Mouse (Mus musculus): ENCODE measurements around the gene Hoxd8. TPM values are rescaled to one million over a fixed set of nuclear protein-coding genes. Genes with fewer than 3 reads are reported as not detected.

Hoxd8 gene
- total RNA-seq (2021): 10 to 100 TPM; 30.0 to 38.2 TPM
- long read RNA-seq, experiment 1, transcript Hoxd8-201 (2 exons, 2,634 nt): major isoform, 22 of 36 reads
- long read RNA-seq, experiment 1, transcript Hoxd8-202 (2 exons, 1,758 nt): minor isoform, 11 of 36 reads
- long read RNA-seq, experiment 1, partial matches to known transcripts: 0 of 36 reads
- long read RNA-seq, experiment 1, other reads (novel, unspliced or antisense): 3 of 36 reads
- long read RNA-seq, experiment 2, transcript Hoxd8-201 (2 exons, 2,634 nt): major isoform, 19 of 34 reads
- long read RNA-seq, experiment 2, transcript Hoxd8-202 (2 exons, 1,758 nt): minor isoform, 14 of 34 reads
- long read RNA-seq, experiment 2, partial matches to known transcripts: 0 of 34 reads
- long read RNA-seq, experiment 2, other reads (novel, unspliced or antisense): 1 of 34 reads

- intact Hi-C loops (cut with DNase I; ENCODE audit: low total_unique reads): loop anchor here (2.0 to 5.0 kb wide), 4 partner anchors 263 to 608 kb away; no protein-coding TSS in a partner anchor
- peak; percentile 84 for DNase-seq
These were observed at the start of gene Hoxd8 for GRCm38 (mm10) chr2:74704393-74704998. TSS of gene Hoxd8 (plus strand) at chr2:74704615.

GRCm38 (mm10) chr2:74654743-74655419, 49.5 kb upstream of the Hoxd8 start:
- intact Hi-C loops (cut with DNase I; ENCODE audit: low total_unique reads): loop anchor here (5.0 kb wide), 2 partner anchors 353 to 593 kb away; no protein-coding TSS in a partner anchor
- DNase-seq: no peak

GRCm38 (mm10) chr2:74655420-74655781, 49.0 kb upstream of the Hoxd8 start:
- DNase-seq: peak; percentile 66
- intact Hi-C loops (cut with DNase I; ENCODE audit: low total_unique reads): loop anchor here (5.0 kb wide), 2 partner anchors 353 to 593 kb away; no protein-coding TSS in a partner anchor

- intact Hi-C loops (cut with DNase I; ENCODE audit: low total_unique reads): loop anchor here (5.0 kb wide), 2 partner anchors 354 to 594 kb away; no protein-coding TSS in a partner anchor
- no peak for DNase-seq
These were observed 48.4 kb upstream of the Hoxd8 start for GRCm38 (mm10) chr2:74655821-74656631.

- DNase-seq: no peak
- intact Hi-C loops (cut with DNase I; ENCODE audit: low total_unique reads): loop anchor here (5.0 kb wide), 2 partner anchors 354 to 594 kb away; no protein-coding TSS in a partner anchor
These were observed 47.8 kb upstream of the Hoxd8 start for GRCm38 (mm10) chr2:74656632-74657021.

GRCm38 (mm10) chr2:74657251-74658023, 47.0 kb upstream of the Hoxd8 start:
- DNase-seq: no peak
- intact Hi-C loops (cut with DNase I; ENCODE audit: low total_unique reads): loop anchor here (5.0 kb wide), 2 partner anchors 355 to 595 kb away; no protein-coding TSS in a partner anchor

GRCm38 (mm10) chr2:74658024-74658666, 46.3 kb upstream of the Hoxd8 start:
- intact Hi-C loops (cut with DNase I; ENCODE audit: low total_unique reads): loop anchor here (5.0 kb wide), 2 partner anchors 356 to 596 kb away; no protein-coding TSS in a partner anchor
- no peak for DNase-seq

GRCm38 (mm10) chr2:74658667-74659371, 45.6 kb upstream of the Hoxd8 start:
- intact Hi-C loops (cut with DNase I; ENCODE audit: low total_unique reads): loop anchor here (5.0 kb wide), 2 partner anchors 357 to 597 kb away; no protein-coding TSS in a partner anchor
- no peak for DNase-seq

GRCm38 (mm10) chr2:74659507-74660005, 44.9 kb upstream of the Hoxd8 start, which contains the start of gene Evx2:
TSS of gene Evx2 (minus strand) at chr2:74659557.
- DNase-seq: no peak
- intact Hi-C loops (cut with DNase I; ENCODE audit: low total_unique reads): loop anchor here (5.0 kb wide), 2 partner anchors 357 to 597 kb away; no protein-coding TSS in a partner anchor

GRCm38 (mm10) chr2:74660421-74661375, 43.7 kb upstream of the Hoxd8 start:
- no peak for DNase-seq
- intact Hi-C loops (cut with DNase I; ENCODE audit: low total_unique reads): no loop called here

- intact Hi-C loops (cut with DNase I; ENCODE audit: low total_unique reads): no loop called here
- DNase-seq: no peak
These were observed 42.7 kb upstream of the Hoxd8 start for GRCm38 (mm10) chr2:74661685-74662084.

- no peak for DNase-seq
- intact Hi-C loops (cut with DNase I; ENCODE audit: low total_unique reads): no loop called here
These were observed 41.0 kb upstream of the Hoxd8 start for GRCm38 (mm10) chr2:74663291-74663925.

GRCm38 (mm10) chr2:74666411-74666810, 38.0 kb upstream of the Hoxd8 start:
- no peak for DNase-seq
- intact Hi-C loops (cut with DNase I; ENCODE audit: low total_unique reads): no loop called here

- intact Hi-C loops (cut with DNase I; ENCODE audit: low total_unique reads): no loop called here
- no peak for DNase-seq
These were observed 37.1 kb upstream of the Hoxd8 start for GRCm38 (mm10) chr2:74667191-74667841.

- no peak for DNase-seq
- intact Hi-C loops (cut with DNase I; ENCODE audit: low total_unique reads): no loop called here
These were observed 36.5 kb upstream of the Hoxd8 start, which contains the start of gene Hoxd13 for GRCm38 (mm10) chr2:74667842-74668357. TSS of gene Hoxd13 (plus strand) at chr2:74668310.
